Mouse (Mus musculus) midbrain, embryonic 11.5 days (tissue): ENCODE measurements around the gene Zfp266. TPM values are rescaled to one million over a fixed set of nuclear protein-coding genes. Genes with fewer than 3 reads are reported as not detected.

ENCODE experiments used
- ATAC-seq: fragments of 200-750 bp; cut with Nextera tagmentation; 2 replicates; pipeline ENCODE4 v1.8.0; 2017; ENCODE audit warnings: moderate TSS enrichment, moderate library complexity; ENCODE audit not compliant: low FRiP score
- DNase-seq: peaks from one replicate; pipeline ENCODE4 v3.0.0; 2015; ENCODE audit warnings: low spot score; ENCODE audit errors: missing footprints
- H3K27ac ChIP-seq: fragments of 300-500 bp; sonication (generic); 2 replicates; pipeline ENCODE4 v1.5.1; 2014; ENCODE audit warnings: low read depth, low read length
- H3K27me3 ChIP-seq: fragments of 300-500 bp; sonication (generic); 2 replicates; pipeline ENCODE4 v1.6.1; 2014; ENCODE audit warnings: mild to moderate bottlenecking, low read length, moderate library complexity, mixed read lengths; ENCODE audit not compliant: control insufficient read depth, insufficient read depth
- H3K36me3 ChIP-seq: fragments of 300-500 bp; sonication (generic); 2 replicates; pipeline ENCODE4 v1.6.1; 2014; ENCODE audit warnings: mild to moderate bottlenecking, low read length, moderate library complexity, mixed read lengths; ENCODE audit not compliant: control insufficient read depth, insufficient read depth
- H3K4me1 ChIP-seq: fragments of 300-500 bp; sonication (generic); 2 replicates; pipeline ENCODE4 v1.6.1; 2014; ENCODE audit warnings: low read length; ENCODE audit not compliant: control insufficient read depth, insufficient read depth
- H3K4me2 ChIP-seq: fragments of 300-500 bp; sonication (generic); 2 replicates; pipeline ENCODE4 v1.6.1; 2014; ENCODE audit warnings: mild to moderate bottlenecking, moderate library complexity
- H3K4me3 ChIP-seq: fragments of 300-500 bp; sonication (generic); 2 replicates; pipeline ENCODE4 v1.5.1; 2014; ENCODE audit warnings: low read depth, low read length
- H3K9ac ChIP-seq: fragments of 300-500 bp; sonication (generic); 2 replicates; pipeline ENCODE4 v1.6.1; 2014; ENCODE audit warnings: low read length
- H3K9me3 ChIP-seq: fragments of 300-500 bp; sonication (generic); 2 replicates; pipeline ENCODE4 v1.6.1; 2016; ENCODE audit warnings: low read length; ENCODE audit not compliant: control insufficient read depth
- WGBS: fragments of 180-500 bp; shearing (Covaris S2); extraction: QIAGEN DNeasy Blood & Tissue Kit; methylation state at CpG from one replicate; pipeline ENCODE4 v1.1.7; 2014; 5-methylcytosine and 5-hydroxymethylcytosine counted together
- polyA plus RNA-seq: library from polyadenylated mRNA; unstranded; fragments of >200 nt; fragmentation: Nextera tagmentation; extraction: Ambion mirVana; gene quantifications from 2 replicates; pipeline ENCODE4 v1.2.1, GENCODE M21; 2014

Gene Zfp266
- polyA plus RNA-seq, 1 experiment from 2014 or later, result 127 TPM

GRCm38 (mm10) chr9:20536598-20536997 lies 15.4 kb upstream of the Zfp266 start:
- 79% methylated on average over 2 of the region's 2 CpGs for WGBS
- Histone ChIP-seq H3K4me3 (no peak overlapping the region), H3K27ac (no peak overlapping the region), H3K9ac (no peak overlapping the region), H3K4me1 (no peaks in the 10 kb centered on the region), H3K4me2 (no peak overlapping the region), H3K36me3 (no peaks in the 10 kb centered on the region), H3K9me3 (no peaks in the 10 kb centered on the region), H3K27me3 (no peaks in the 10 kb centered on the region)
- DNase-seq (no peak), ATAC-seq (no peak)

GRCm38 (mm10) chr9:20534326-20534926 lies 13.2 kb upstream of the Zfp266 start:
- no peaks in the 10 kb centered on the region for H3K4me1 ChIP-seq
- ATAC-seq (no peak), DNase-seq (peak; percentile 23)
- WGBS, result 83% methylated on average over 8 of the region's 8 CpGs
- H3K4me2 ChIP-seq, result no peak overlapping the region
- no peaks in the 10 kb centered on the region for H3K9me3 ChIP-seq
- H3K9ac ChIP-seq, result no peak overlapping the region
- H3K36me3 ChIP-seq, result no peaks in the 10 kb centered on the region
- H3K27me3 ChIP-seq, result no peaks in the 10 kb centered on the region
- no peak overlapping the region for H3K27ac ChIP-seq
- no peak overlapping the region for H3K4me3 ChIP-seq

- Histone ChIP-seq H3K4me1 (peaks cover 11% of the 10 kb centered on the region), H3K27me3 (no peaks in the 10 kb centered on the region), H3K27ac (peak overlapping the region; percentile 90), H3K9ac (peak overlapping the region; percentile 91), H3K4me2 (peak overlapping the region; percentile 86), H3K36me3 (no peaks in the 10 kb centered on the region; the same call in 1 of the 2 replicates), H3K9me3 (no peaks in the 10 kb centered on the region), H3K4me3 (peak overlapping the region; percentile 69)
- DNase-seq (peak; percentile 95), ATAC-seq (no peak)
- under 1% methylated on average over 17 of the region's 17 CpGs for WGBS
Measured at GRCm38 (mm10) chr9:20520531-20521210, 546 bp downstream of the Zfp266 start.

DNA sequence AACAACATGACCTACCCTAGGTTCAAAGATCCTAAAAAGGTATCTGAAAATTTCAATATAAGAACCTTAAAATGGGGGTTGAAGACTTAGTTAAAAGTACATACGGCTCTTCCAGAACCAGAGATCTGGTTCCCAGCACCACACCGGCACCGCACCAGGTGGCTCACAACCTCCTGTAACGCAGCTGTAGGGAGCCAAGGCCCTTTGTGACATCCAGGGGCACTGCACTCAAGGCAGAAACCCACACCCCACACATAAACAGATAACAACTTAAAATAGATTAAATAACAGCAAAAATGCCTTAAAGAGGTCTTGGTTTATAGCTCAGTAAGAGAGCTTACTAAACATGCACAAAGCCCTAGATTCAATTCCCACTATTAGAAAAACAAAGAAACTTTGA lies 1.3 kb downstream of the Zfp266 start:
- H3K27ac ChIP-seq, result no peak overlapping the region
- no peak for ATAC-seq
- H3K27me3 ChIP-seq, result no peaks in the 10 kb centered on the region
- peak; percentile 86 for DNase-seq
- H3K36me3 ChIP-seq, result no peaks in the 10 kb centered on the region; the same call in 1 of the 2 replicates
- H3K4me2 ChIP-seq, result peak overlapping the region; percentile 80
- H3K4me3 ChIP-seq, result peak overlapping the region; percentile 46
- H3K9me3 ChIP-seq, result no peaks in the 10 kb centered on the region
- H3K9ac ChIP-seq, result peak overlapping the region; percentile 71
- WGBS, result 18% methylated on average over 4 of the region's 4 CpGs
- H3K4me1 ChIP-seq, result peaks cover 11% of the 10 kb centered on the region

GRCm38 (mm10) chr9:20518708-20519107 lies 2.5 kb downstream of the Zfp266 start:
- peaks cover 6% of the 10 kb centered on the region; the same call in 1 of the 2 replicates for H3K36me3 ChIP-seq
- WGBS, result 88% methylated on average over 4 of the region's 4 CpGs
- DNase-seq, result no peak
- H3K4me1 ChIP-seq, result peaks cover 11% of the 10 kb centered on the region
- H3K27me3 ChIP-seq, result no peaks in the 10 kb centered on the region
- H3K4me3 ChIP-seq, result 0 out of 2 replicates have a peak overlapping the region, but pooled peaks have one; percentile 46
- H3K9ac ChIP-seq, result no peak overlapping the region
- peak overlapping the region; percentile 80; the same call in 1 of the 2 replicates for H3K4me2 ChIP-seq
- no peaks in the 10 kb centered on the region for H3K9me3 ChIP-seq
- no peak for ATAC-seq
- no peak overlapping the region for H3K27ac ChIP-seq

- ATAC-seq (no peak), DNase-seq (no peak)
- H3K4me2 ChIP-seq, result no peak overlapping the region
- H3K27me3 ChIP-seq, result no peaks in the 10 kb centered on the region
- H3K36me3 ChIP-seq, result peaks cover 6% of the 10 kb centered on the region; the same call in 1 of the 2 replicates
- H3K4me1 ChIP-seq, result peaks cover 11% of the 10 kb centered on the region
- no peak overlapping the region for H3K9ac ChIP-seq
- 100% methylated on average over 1 of the region's 1 CpGs for WGBS
- H3K9me3 ChIP-seq, result no peaks in the 10 kb centered on the region
- H3K27ac ChIP-seq, result no peak overlapping the region
- no peak overlapping the region for H3K4me3 ChIP-seq
Measured at GRCm38 (mm10) chr9:20517727-20518126, 3.5 kb downstream of the Zfp266 start.

GRCm38 (mm10) chr9:20514016-20514415 lies 7.2 kb downstream of the Zfp266 start:
- Histone ChIP-seq H3K9me3 (no peaks in the 10 kb centered on the region), H3K4me2 (no peak overlapping the region), H3K4me1 (peaks cover under 1% of the 10 kb centered on the region; the same call in 1 of the 2 replicates), H3K36me3 (peaks cover 8% of the 10 kb centered on the region; the same call in 1 of the 2 replicates), H3K27ac (no peak overlapping the region), H3K27me3 (no peaks in the 10 kb centered on the region), H3K4me3 (no peak overlapping the region), H3K9ac (no peak overlapping the region)
- ATAC-seq (no peak), DNase-seq (no peak)
- WGBS, result 94% methylated on average over 3 of the region's 3 CpGs

DNA sequence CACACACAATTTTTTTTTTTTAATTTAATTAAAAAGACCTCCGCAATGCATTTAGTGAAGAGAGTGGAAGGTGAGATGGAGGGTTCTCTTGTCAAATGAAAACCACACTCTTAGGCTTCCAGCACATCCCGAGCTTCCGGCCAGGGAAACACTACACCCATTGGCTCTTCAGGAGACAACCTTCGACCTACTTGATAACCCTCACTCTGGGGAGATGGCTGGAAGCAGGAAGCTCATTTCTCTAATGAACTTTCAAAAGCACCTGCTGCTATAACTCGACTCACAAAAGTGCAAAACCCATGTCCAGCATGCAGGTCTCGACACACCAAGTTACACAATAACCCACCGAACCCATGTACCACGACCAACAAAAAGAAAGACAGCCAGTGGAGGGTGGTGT lies 8.5 kb downstream of the Zfp266 start:
- H3K9ac ChIP-seq, result no peak overlapping the region
- no peaks in the 10 kb centered on the region for H3K27me3 ChIP-seq
- no peak overlapping the region for H3K27ac ChIP-seq
- WGBS, result 92% methylated on average over 8 of the region's 8 CpGs
- DNase-seq (no peak), ATAC-seq (no peak)
- no peak overlapping the region for H3K4me2 ChIP-seq
- H3K36me3 ChIP-seq, result peaks cover 8% of the 10 kb centered on the region; the same call in 1 of the 2 replicates
- H3K4me1 ChIP-seq, result no peaks in the 10 kb centered on the region
- no peak overlapping the region for H3K4me3 ChIP-seq
- H3K9me3 ChIP-seq, result no peaks in the 10 kb centered on the region

DNA sequence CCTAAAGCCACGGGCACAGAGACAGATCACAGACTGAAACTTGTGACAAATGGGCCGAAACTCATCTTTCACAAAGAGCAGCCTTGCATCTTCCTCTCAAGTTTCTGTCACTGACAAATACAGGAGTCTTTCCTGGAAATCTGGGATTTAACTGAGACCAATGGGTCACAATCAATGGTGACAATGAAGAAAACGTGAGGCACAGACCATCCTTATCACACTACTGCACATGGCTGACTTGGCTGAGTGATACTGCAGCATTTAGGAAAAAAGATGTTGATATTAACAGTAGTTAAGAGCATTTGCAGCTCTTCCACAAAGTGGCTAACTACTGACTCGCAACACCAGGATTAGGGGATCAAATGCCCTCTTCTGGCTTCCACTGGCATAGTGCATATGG lies 9.6 kb downstream of the Zfp266 start:
- H3K27ac ChIP-seq, result no peak overlapping the region
- no peak overlapping the region for H3K4me2 ChIP-seq
- H3K9me3 ChIP-seq, result no peaks in the 10 kb centered on the region
- H3K4me1 ChIP-seq, result no peaks in the 10 kb centered on the region
- H3K4me3 ChIP-seq, result no peak overlapping the region
- ATAC-seq (no peak), DNase-seq (no peak)
- peaks cover 12% of the 10 kb centered on the region for H3K36me3 ChIP-seq
- WGBS, result 94% methylated on average over 4 of the region's 4 CpGs
- no peak overlapping the region for H3K9ac ChIP-seq
- H3K27me3 ChIP-seq, result no peaks in the 10 kb centered on the region
